Mouse (Mus musculus): ENCODE results near the gene Snrpb2.

Gene Snrpb2

DNA sequence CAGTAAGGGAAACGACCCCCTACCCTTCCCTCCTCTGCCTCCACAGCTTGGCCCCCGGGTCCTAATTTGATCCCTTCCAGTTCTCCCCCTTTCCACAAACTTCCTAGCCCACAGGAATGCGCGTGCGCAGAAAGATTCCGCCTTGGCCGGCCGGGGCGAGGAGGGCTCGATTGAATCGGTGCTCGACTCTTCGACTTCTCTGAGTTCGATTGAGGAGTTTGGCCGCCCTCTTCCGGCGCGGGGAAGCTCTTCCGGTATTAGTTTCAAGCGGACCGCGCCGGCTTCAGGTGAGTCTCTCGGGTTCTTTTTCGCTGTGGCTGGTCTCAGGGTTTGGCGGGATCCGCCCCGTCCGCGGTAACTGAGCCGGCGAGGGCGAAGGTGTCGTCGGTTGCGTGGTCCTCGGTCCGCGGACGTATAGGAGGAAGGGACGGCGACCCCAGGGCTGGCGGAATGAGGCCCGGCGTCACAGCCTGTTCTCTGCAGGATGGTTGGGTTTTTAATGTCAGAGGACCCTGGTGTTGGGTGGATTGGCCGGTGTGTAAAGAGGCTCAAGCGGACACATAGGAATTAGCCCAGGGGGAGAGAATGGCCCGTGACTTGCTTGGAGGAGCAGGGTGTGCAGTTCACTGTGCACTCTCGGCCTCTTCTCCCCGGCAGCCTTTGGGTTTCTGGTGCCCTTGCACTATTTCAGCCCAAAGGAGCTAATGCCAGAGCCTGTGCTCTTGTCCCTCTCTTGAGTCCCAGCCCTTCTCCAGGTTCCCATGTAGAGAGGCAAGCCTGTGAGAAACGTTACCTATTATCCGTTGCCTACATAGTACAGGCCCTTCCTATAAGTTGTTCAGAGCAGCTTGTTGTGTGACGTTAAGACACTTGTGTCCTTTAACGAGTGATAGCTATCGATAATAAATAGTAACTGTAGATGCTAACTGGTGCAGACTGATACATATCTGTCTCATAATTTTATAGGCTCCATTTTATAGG is at the start of gene Snrpb2:
Snrpb2 (plus strand) TSS at position 228 of the 981 bp plus-strand sequence.
- peak; percentile 20; the same call in 1 of the 2 replicates for TF ChIP-seq GATA4 (IDR thresholded peaks at IDR 0.05; ENCODE audit: insufficient replicate concordance, low read length)

DNA sequence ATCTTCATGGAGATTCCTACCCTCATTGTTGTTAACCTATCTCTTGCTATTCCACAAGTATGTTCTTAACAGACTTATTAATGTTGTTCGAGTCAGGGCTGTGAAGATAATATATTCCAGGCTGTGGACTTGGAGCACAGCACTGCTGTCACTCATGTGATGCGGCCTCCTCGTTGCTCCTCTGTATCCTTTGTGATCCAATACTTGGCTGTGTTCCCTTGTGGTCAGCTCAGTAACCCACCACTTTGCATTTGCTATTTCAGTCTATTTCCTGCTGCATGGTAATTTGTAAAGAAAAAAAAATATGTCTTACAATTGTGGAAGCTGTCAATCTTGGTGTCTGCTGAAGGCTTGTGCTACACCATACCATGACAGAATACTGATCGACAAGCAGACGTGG is 49.8 kb upstream of the Snrpb2 start:
- TF ChIP-seq GATA4 (IDR thresholded peaks at IDR 0.05; ENCODE audit: insufficient replicate concordance, low read length) = no peak

DNA sequence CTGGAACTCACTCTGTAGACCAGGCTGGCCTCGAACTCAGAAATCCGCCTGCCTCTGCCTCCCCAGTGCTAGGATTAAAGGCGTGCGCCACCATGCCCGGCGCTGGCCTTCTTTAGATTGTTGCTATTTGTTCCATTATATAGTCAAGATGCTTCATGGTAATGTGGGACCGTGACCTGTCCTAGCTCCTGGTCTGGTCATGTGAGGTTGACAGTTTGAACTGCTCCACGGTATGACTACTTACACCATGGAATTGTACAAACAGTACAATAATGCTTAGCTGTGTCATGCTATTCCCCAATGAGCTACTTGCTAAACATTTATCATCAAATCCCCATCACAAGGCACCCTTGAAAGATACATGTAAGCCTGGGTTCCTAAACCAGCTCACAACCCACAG is 44.8 kb upstream of the Snrpb2 start:
- TF ChIP-seq GATA4 (IDR thresholded peaks at IDR 0.05; ENCODE audit: insufficient replicate concordance, low read length) = no peak

DNA sequence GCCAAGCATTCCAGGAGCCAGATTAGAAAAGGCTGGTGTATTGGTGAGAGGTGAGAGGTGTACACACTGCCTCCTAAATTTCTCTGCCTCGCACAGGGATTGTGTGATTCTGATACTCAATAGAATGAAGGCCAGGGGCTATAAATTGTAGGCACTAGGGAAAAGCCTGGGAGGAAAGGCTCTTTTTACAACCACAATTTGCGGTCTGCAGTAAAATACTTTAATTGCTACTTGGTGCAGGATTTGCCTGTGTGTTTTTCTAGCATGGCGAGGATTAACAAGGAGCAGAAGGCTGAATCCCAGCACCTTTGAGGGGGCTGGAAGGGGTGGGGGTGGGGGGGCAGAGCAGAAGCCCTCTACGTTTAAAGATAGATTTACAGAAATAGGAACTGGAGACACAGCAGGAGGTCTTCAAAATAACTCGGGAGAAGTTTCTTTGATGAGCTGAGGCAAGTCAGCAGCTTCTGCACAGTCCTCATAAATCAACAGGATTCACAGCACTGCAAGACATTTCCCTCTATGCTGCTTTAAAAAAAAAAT is 44.2 kb upstream of the Snrpb2 start:
- no peak for TF ChIP-seq GATA4 (IDR thresholded peaks at IDR 0.05; ENCODE audit: insufficient replicate concordance, low read length)

DNA sequence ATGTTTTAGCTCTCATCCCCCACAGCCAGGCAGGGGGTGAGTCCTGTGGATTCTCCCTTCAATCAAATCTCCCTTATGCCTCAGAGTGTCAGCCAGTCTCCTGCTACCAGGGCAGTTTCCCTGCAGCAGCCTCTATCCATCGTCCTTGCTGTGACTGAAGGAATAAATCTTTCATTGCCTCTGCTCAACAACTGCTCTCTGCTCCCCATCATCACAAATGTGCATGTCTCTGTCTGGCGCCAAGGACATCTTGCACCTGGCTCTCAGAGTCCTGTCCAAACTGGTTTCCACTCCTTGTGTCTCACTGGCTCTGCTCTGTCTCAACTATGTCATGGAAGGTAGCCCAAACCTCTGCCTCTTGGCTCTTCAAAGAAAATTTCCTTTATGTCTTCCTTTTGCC is 43.1 kb upstream of the Snrpb2 start:
- no peak for TF ChIP-seq GATA4 (IDR thresholded peaks at IDR 0.05; ENCODE audit: insufficient replicate concordance, low read length)

DNA sequence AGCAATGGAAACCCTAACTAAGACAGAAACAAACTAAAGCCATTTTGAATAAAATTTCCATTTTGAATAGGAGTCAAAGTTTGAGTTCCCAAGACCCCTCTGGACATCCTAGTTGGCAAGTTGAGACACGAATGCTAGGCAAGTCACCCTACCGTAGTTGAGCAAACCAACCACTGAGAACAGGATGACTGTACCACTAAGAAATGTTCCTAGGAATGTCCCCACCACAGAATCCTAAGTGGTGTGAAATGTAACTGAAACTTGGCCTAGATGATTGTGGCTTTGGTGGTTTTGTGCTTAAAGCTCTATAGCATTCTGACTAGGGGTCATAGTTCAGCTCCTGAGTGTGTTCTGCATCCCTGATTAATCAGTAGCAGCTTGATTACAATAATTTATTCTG is 39.5 kb upstream of the Snrpb2 start:
- no peak for TF ChIP-seq GATA4 (IDR thresholded peaks at IDR 0.05; ENCODE audit: insufficient replicate concordance, low read length)

DNA sequence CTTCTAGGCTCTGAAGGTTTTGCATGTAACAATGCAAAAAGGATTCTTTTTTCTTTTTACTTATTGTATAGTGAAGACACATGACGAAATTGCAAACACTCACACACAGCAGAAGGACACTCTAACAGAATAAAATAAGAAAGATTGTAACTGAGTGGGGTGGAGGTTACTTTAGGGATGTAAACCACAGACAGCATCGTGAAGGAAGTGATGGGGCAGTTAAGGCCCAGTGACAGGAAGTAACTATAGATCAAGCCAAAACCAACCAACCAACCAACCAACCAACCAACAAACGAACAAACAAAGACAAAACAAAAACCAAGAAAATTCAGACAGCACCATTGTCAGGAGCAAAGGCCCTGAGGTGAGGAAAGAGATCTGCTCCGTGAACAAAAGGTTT is 38.6 kb upstream of the Snrpb2 start:
- TF ChIP-seq GATA4 (IDR thresholded peaks at IDR 0.05; ENCODE audit: insufficient replicate concordance, low read length) = no peak

DNA sequence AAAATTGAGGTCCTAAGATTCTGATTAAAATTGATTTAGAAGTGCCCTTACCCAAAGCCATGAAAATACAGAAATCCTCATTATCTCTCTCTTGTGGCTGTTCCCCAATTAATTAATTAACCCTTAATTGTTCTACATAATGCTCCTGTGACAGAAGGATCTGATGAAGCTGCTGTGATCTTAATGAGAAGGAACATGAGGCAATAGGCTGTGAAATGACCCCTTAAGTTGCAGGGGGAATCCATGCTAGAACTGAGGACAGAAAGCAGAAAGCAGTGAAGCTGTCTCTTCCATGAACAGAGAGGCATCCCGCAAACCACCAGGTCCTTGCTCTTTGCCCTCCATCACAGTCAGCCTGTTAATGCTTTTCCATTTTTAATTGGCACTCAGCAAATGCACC is 31.6 kb upstream of the Snrpb2 start:
- TF ChIP-seq GATA4 (IDR thresholded peaks at IDR 0.05; ENCODE audit: insufficient replicate concordance, low read length) = no peak

DNA sequence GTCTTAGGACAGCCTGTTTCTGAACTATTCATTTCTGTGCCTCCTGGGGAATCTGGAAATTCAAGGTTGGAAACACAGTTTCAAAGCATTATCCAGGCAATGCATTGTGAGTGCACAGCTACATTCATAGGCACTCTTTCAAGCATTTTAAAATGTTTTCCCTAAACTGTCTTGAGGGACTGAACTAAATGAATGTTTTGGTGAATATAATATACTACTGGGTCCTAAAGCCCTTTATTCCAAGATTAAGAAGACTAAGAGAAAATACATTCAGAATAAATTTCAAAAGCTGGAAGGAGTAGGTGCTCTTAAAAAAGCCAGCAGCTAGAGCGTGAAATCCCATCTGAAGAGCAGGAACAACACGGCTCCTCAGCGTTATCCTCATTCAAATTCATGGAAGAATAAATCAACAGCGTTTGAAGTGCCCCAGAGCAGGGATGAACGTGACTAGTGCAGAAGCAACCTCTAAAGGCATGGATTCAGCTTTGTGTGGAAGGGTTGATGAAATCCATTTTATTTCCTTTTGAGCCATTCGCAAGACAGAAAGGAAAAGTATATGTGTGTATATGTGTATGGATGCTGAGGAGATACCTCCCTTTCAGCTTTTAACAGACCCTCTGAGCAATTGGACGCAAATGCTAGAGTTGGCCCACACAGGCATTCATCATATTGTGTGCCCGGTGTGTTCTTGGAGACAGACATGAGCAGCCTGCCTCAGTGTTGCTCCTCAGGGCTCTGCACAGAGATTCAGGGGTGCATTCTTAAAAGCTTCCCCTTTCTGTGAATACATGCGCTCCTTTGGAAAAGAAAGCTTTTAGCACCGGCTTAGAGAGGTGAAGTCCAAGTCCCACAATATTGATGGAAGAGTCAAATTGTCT is 30.2 kb upstream of the Snrpb2 start:
- TF ChIP-seq GATA4 (IDR thresholded peaks at IDR 0.05; ENCODE audit: insufficient replicate concordance, low read length) = no peak

DNA sequence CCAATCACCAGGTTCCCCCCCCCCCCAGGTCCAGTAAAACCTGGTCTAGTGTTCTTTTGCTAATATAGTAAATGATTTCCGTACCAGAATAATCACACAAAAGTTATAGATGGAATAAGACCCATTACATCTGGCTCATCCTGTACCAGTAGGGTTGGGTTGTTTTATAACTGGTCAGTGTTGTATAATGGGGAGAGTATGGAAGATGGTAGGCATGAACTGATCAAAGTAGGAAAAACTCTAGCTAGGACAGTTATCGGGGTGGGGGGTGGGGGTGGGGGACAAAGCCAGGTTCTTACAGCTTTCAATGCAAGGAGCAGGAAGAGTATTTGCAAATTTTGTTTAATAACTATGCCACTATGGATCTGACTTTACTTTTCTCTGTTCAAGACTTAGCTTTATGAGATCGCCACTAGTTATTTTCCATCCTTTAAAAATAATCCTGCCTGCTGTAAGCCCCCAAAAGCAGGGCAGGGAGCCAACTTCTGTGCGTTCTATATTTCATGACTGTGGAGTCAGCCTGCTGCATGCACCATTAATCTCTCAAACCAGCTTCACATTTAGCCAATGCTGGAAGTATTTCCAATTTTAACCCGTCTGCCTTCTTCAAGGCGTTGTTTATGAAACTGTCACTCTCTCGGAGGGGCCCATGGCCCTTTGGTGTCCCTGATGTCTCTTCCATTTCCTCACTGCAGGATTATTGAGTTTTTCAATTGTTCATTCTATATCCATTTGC is 28.3 kb upstream of the Snrpb2 start:
- no peak for TF ChIP-seq GATA4 (IDR thresholded peaks at IDR 0.05; ENCODE audit: insufficient replicate concordance, low read length)

DNA sequence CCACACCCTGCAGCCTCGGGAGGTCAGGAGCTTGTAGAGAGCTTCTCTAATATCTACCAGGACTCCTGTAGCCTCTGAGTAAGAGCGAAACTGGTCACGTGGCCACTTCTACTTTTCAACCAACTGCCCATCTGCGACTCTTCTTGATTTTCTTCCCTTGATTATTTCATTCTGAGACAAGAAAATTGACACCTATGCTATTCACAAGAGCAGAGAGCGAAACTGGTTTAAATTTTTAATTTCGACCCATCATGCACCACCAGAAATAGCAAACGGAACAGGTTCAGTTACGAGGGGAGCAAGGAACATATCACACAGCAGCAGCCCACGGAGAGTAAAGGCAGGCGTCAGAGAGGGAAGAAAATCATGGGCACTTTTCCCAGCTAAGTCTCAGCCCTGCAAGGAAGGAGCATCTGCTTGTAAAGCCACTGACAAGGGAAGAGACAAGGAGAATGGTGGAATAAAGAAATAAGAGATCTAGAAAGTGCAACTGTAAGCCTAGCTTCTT is 27.7 kb upstream of the Snrpb2 start:
- no peak for TF ChIP-seq GATA4 (IDR thresholded peaks at IDR 0.05; ENCODE audit: insufficient replicate concordance, low read length)

DNA sequence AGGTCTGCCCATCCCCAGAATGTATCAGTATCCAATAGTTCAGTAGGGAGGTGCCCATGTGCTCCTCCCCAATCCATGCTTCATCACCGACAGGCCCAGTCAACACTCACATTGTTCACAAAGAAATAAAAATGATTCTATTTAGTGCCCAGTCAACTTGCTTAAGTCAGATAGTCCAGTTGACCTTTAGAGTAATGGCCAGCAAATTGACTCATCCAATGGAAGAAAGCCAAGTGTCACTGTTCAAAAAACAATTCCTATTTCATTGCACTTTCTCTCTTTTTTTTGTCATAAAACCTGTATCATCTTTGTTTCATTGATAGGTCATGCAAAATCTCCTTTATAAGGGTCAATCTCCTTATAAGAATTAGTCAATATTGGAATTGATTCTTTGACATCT is 21.2 kb upstream of the Snrpb2 start:
- TF ChIP-seq GATA4 (IDR thresholded peaks at IDR 0.05; ENCODE audit: insufficient replicate concordance, low read length) = no peak

DNA sequence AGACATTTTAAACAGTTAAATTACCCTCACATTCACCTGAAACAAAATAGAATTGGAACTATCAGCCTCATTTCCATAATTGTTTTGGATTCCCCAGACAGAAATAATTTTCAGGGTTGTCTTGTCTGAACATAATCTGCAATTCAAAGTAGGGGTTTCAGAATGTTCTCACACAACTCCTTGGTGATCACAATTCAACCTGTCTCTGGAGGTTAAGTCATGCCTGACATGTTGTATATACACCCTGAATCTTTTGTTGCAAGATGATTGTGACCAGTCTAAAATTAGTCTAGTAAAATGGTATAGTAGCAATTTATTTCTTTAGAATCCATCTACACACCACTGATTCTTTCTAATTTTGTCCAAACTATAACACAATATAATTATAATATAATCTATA is 7.6 kb upstream of the Snrpb2 start:
- no peak for TF ChIP-seq GATA4 (IDR thresholded peaks at IDR 0.05; ENCODE audit: insufficient replicate concordance, low read length)

DNA sequence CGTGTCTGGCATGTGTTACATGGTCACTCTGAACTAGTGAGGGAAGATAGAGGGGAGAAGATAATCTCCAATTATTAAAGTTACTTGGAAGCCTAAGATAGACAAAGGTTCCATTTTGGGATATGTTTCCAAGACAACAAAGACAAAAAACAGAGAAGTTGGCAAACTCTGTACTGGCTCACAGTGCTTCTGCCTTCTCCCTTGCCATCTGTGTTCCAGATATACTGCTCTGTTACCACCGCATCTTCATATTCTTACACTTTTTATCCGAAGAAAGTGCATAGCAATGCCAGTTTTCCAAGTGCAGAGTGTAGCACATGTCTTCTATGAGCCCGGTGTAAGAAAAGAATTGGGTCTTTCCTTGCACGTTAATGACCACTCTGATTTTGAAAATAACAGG is 6.1 kb upstream of the Snrpb2 start:
- no peak for TF ChIP-seq GATA4 (IDR thresholded peaks at IDR 0.05; ENCODE audit: insufficient replicate concordance, low read length)

DNA sequence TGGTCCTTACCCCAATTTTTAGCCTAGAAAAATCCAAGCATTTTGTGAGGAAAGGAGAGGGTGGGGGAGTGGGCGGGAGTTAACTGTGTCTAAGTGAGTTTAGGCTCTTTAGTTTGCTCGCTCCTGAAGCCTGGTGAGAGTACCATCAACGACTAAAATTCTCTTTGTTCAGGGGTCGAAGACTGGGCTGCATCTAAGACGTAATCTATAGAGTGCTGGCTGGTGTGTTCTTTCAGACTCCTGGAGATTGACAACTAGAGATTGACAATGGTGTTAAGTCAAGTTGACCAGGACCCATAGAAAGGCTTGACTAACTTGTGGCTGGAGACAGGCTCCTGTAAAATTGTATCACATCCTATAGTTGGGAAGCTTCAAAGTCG is 417 bp upstream of the Snrpb2 start:
- TF ChIP-seq GATA4 (IDR thresholded peaks at IDR 0.05; ENCODE audit: insufficient replicate concordance, low read length) = no peak
